Mouse (Mus musculus) erythroblast, embryonic 14.5 days (primary cell): ENCODE results near the gene Nuak2. TPM values are rescaled to one million over a fixed set of nuclear protein-coding genes. Genes with fewer than 3 reads are reported as not detected.
"Not testable (repeated sequence)": the region's sequence is repeated elsewhere in the genome, so short reads cannot be mapped to it uniquely, and the experiment has no call there.

ENCODE experiments used
- H3K27me3 ChIP-seq: 2 replicates; pipeline ENCODE4 v1.6.1; 2012; ENCODE audit warnings: inconsistent platforms; ENCODE audit not compliant: control insufficient read depth
- H3K36me3 ChIP-seq: 2 replicates; pipeline ENCODE4 v1.6.1; 2012; ENCODE audit warnings: mild to moderate bottlenecking, inconsistent platforms; ENCODE audit not compliant: control insufficient read depth
- H3K4me1 ChIP-seq: 2 replicates; pipeline ENCODE4 v1.6.1; 2012; ENCODE audit warnings: inconsistent platforms; ENCODE audit not compliant: control insufficient read depth
- H3K4me3 ChIP-seq: replicated peaks from 2 replicates; pipeline ENCODE3; 2012; ENCODE audit warnings: moderate library complexity, mild to moderate bottlenecking, inconsistent platforms
- H3K9me3 ChIP-seq: 2 replicates; pipeline ENCODE4 v1.6.1; 2012; ENCODE audit warnings: low read length, inconsistent platforms, mixed read lengths; ENCODE audit not compliant: control insufficient read depth
- GATA1 ChIP-seq: IDR thresholded peaks from 2 replicates; pipeline ENCODE4 v1.6.1; 2012; ENCODE audit warnings: low read length, inconsistent platforms, mixed read lengths
- TAL1 ChIP-seq: IDR thresholded peaks from 3 replicates; pipeline ENCODE4 v1.6.1; 2012; ENCODE audit warnings: low read length, inconsistent platforms, mixed read lengths
- polyA plus RNA-seq: library from polyadenylated mRNA; stranded (reverse); fragments of >175 nt; gene quantifications from 2 replicates; pipeline ENCODE4 v1.2.3, GENCODE M21; 2012

Nuak2 gene
- polyA plus RNA-seq, 1 experiment, result not detected

DNA sequence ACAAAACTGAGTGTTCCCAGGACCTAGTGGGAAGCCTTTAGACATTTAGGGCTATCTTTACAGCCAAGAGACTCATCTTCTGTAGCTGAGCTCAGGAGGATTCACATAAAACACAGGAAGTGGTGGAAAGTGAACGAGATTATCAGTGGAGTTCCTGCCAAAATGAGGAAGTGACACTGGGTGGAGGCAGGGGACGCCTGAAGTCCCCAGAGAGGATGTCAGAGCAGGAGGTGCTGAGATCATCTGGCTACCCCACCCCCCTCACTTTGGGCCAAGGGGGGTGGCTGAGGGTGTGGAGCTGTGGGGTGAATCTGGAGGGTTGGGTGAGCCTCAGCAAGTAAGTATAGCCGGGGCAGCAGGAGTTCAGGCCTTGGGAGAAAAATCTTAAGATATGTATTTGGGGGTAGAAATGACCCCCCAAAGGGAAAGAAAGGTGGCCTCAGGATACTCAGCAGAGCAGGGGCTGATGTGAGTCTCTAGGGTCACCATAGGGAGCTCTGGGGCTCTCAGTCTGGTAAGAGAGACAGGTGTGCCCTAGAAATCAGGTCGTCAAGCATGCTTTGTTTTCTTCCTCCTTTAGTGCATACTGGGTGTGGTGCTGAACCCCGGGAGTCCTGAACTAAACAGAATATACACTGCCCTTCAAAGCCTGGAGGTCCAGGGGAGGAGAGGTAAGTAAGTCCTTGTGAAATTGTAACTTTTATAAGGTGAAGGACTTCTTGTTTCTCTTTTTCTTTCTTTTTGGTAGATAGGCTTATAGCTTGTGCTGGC lies 26.0 kb downstream of the Nuak2 start:
- no peak for TF ChIP-seq TAL1
- no peak for TF ChIP-seq GATA1
- no peaks in the 10 kb centered on the region; the same call in none of the 2 replicates for H3K4me1 ChIP-seq
- H3K4me3 ChIP-seq, result no peak overlapping the region
- no peaks in the 10 kb centered on the region for H3K9me3 ChIP-seq
- H3K36me3 ChIP-seq, result no peaks in the 10 kb centered on the region
- peaks cover 6% of the 10 kb centered on the region for H3K27me3 ChIP-seq

DNA sequence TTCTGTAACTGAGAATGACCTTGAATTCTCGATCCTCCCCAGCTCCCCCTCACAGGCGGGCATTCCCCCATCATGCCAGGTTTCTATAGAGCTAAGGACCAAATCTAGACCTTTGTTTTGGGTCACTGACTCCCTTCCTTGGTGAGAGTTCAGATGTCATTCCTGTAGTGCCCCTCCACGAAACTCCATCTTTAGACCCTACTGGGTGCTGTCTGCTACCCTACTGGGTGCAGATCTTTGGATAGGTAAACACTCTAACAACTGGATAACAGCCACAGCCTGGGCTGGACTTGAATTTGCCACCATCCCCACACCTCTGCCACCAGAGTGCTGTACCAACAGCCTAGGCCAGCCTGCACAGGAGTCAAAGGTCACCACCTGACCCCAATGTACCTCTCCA lies 26.6 kb downstream of the Nuak2 start:
- no peaks in the 10 kb centered on the region; the same call in none of the 2 replicates for H3K4me1 ChIP-seq
- H3K9me3 ChIP-seq, result no peaks in the 10 kb centered on the region
- TF ChIP-seq TAL1 (no peak), GATA1 (no peak)
- peaks cover 2% of the 10 kb centered on the region; the same call in 1 of the 2 replicates for H3K27me3 ChIP-seq
- H3K4me3 ChIP-seq, result no peak overlapping the region
- H3K36me3 ChIP-seq, result no peaks in the 10 kb centered on the region

DNA sequence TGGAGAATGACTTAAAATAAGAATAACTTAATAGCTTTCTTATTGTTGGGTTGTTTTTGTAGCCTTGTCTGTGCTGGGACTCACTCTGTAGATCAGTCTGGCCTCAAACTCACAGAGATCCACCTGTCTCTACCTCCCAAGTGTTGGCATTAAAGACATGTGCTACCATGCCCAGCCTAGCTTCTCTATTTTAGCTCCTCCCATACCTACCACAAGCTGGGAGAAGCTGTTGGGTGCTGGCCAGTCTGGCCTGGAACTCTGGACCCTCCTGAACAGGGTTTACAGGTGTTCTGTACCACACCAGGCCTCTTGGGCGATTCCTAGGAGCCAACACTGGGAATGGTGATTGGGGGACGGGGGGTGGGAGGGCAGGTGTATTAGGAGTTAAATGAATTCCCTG lies 27.3 kb downstream of the Nuak2 start:
- no peaks in the 10 kb centered on the region; the same call in 1 of the 2 replicates for H3K4me1 ChIP-seq
- no peak for TF ChIP-seq GATA1
- TF ChIP-seq TAL1, result no peak
- H3K36me3 ChIP-seq, result no peaks in the 10 kb centered on the region

DNA sequence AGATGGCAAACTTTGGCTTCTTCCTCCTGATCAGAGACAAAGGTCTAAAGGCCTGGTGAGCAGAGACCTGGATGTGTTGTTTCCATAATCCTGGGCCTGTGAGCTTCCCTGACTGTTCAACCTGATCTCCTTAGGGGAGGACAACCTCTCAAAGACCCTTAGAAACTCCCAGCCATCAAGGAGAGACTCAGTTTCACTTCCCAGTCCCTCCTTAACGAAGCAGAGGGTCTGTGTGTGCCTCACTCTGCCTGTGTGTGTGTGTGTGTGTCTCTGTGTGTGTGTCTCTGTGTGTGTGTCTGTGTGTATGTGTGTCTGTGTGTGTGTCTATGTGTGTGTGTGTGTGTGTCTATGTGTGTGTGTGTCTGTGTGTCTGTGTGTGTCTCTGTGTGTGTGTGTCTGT lies 27.7 kb downstream of the Nuak2 start:
- H3K27me3 ChIP-seq, result no peaks in the 10 kb centered on the region
- no peaks in the 10 kb centered on the region for H3K9me3 ChIP-seq
- H3K4me1 ChIP-seq, result no peaks in the 10 kb centered on the region; the same call in 1 of the 2 replicates
- no peaks in the 10 kb centered on the region for H3K36me3 ChIP-seq
- no peak overlapping the region for H3K4me3 ChIP-seq
- TF ChIP-seq TAL1 (no peak), GATA1 (no peak)

More for the DNA sequence above, 27.3 kb downstream of the Nuak2 start:
- no peak overlapping the region for H3K4me3 ChIP-seq
- peaks cover 2% of the 10 kb centered on the region; the same call in 1 of the 2 replicates for H3K27me3 ChIP-seq
- no peaks in the 10 kb centered on the region for H3K9me3 ChIP-seq

DNA sequence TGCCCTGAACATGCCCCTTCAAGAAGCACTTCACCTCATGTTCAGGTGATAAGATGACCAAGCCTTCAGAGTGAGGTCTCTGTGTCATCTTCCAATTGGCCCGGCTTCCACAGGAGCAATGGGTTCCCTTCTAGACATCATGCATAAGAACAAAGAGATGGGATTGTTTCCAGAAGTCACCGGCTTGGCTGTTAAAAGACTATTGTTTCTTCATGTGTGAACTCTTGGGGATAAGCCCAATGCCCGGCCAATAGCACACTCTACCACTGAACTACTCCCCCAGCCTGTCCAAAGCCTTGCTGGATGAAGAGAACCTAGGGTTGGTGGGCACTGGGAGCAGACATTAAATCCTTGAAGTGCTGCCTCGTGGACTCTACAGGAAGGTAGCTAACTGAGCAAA lies 29.6 kb downstream of the Nuak2 start:
- H3K27me3 ChIP-seq, result no peaks in the 10 kb centered on the region; the same call in 1 of the 2 replicates
- TF ChIP-seq TAL1, result no peak
- TF ChIP-seq GATA1, result no peak
- H3K36me3 ChIP-seq, result no peaks in the 10 kb centered on the region
- peaks cover 2% of the 10 kb centered on the region for H3K9me3 ChIP-seq
- H3K4me3 ChIP-seq, result no peak overlapping the region
- H3K4me1 ChIP-seq, result no peaks in the 10 kb centered on the region; the same call in 1 of the 2 replicates

DNA sequence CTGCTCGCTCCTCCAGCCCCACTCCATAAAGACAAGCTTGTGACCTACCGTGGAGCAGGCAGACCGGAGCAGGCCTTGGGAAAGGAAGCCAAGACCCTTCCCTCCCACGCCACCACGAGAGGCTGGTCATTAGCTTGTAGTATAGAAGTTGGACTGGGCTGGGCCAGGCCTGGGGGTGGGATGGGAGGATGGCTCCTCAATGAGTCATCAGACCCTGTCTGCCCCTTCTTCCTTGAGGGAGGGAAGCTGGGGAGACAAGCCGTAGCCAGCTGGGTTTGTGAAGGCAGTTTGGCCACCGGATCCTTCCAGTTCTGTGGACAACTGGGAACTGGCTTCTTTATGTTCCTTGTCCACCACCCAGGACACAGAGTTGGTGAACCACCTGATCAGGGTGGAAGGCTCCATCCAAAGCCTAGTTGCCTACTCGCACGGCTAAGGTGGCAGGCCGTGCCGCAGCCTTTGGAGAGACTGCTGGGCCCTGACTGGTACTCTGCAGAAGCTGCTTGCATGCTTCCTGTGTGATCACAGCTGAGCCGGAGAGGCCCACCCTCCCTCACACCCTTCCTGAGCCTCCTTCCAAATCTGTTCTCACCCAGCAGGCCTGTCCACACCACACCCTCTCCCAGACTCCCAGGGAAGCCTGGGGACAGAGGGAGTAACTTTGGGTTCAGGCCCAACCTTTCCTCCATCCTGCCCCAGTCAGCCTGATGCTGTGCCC lies 30.4 kb downstream of the Nuak2 start:
- H3K4me3 ChIP-seq, result no peak overlapping the region
- H3K27me3 ChIP-seq, result peaks cover 2% of the 10 kb centered on the region; the same call in 1 of the 2 replicates
- H3K4me1 ChIP-seq, result no peaks in the 10 kb centered on the region; the same call in 1 of the 2 replicates
- H3K36me3 ChIP-seq, result no peaks in the 10 kb centered on the region
- H3K9me3 ChIP-seq, result peaks cover 8% of the 10 kb centered on the region
- TF ChIP-seq TAL1 (no peak), GATA1 (no peak)

DNA sequence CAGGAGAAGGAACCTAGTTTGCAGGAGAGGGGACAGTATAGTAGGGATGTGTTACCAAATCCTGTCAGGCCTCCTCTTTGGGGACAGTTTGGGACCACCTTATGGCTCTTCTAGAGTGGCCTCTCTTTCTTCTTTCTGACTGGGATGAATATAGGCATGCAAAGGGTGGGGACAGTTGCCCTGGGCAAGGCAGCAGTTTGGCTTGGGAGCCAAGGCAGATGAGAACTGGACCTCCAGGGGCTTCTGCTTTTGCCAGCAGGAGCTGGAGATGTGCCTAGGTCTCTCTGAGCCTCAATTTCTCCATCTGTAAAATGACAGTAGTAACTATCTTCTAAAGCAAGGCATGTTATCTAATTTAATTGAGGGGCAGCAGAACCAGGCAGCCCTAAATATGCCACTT lies 31.0 kb downstream of the Nuak2 start:
- peaks cover 8% of the 10 kb centered on the region for H3K9me3 ChIP-seq
- H3K4me3 ChIP-seq, result no peak overlapping the region
- H3K4me1 ChIP-seq, result no peaks in the 10 kb centered on the region; the same call in 1 of the 2 replicates
- TF ChIP-seq GATA1 (no peak), TAL1 (no peak)
- peaks cover 2% of the 10 kb centered on the region; the same call in 1 of the 2 replicates for H3K27me3 ChIP-seq
- no peaks in the 10 kb centered on the region for H3K36me3 ChIP-seq

DNA sequence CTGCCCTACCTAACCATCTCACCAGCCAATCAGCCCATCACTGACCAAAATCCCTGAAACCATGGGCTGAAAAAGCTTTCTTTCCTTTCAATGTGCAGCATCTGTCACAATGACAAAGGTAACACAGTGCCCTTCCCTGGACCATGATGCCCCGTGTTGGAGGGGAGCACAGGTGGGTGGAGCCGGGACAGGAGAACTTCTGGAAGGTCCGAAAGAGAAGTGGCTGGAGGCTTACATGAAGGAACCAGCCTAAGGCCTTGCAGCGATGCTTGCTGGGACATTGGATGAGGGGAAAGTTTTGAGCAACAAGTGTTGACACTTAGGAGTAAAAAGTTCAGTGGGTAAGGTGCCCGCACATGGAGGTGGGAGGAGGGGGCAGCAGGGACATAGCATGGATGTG lies 32.5 kb downstream of the Nuak2 start:
- TF ChIP-seq GATA1, result no peak
- TF ChIP-seq TAL1, result no peak
- H3K4me1 ChIP-seq, result peaks cover 3% of the 10 kb centered on the region
- H3K36me3 ChIP-seq, result peaks cover 13% of the 10 kb centered on the region
- H3K27me3 ChIP-seq, result peaks cover 2% of the 10 kb centered on the region; the same call in 1 of the 2 replicates
- peaks cover 8% of the 10 kb centered on the region for H3K9me3 ChIP-seq
- H3K4me3 ChIP-seq, result no peak overlapping the region

DNA sequence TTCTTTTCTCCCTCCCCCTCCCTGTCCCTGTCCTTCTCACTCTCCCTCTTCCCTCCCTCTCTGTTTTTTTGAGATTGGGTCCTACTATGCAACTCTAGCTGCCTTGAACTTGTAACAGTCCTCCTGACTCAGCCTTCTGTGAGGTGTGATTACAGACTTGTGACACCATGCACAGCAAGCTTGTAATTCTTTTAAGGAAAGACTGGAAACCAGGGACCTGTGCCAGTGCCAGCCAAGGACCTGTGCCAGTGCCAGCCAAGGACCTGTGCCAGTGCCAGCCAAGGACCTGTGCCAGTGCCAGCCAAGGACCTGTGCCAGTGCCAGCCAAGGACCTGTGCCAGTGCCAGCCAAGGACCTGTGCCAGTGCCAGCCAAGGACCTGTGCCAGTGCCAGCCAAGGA lies 33.1 kb downstream of the Nuak2 start:
- not testable (repeated sequence) for H3K27me3 ChIP-seq, H3K4me3 ChIP-seq, H3K9me3 ChIP-seq, H3K4me1 ChIP-seq
- H3K36me3 ChIP-seq, result peaks cover 20% of the 10 kb centered on the region

DNA sequence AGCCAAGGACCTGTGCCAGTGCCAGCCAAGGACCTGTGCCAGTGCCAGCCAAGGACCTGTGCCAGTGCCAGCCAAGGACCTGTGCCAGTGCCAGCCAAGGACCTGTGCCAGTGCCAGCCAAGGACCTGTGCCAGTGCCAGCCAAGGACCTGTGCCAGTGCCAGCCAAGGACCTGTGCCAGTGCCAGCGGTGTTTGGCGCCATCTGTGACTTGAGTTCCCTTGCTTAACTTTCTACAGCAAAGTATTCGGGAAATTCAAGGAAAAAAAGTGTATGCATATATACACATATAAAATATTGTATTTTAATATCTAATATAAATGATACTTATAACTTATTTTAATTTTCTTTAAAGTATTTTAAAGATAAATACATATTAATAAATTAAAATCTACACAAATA lies 33.7 kb downstream of the Nuak2 start:
- not testable (repeated sequence) for H3K9me3 ChIP-seq, H3K4me3 ChIP-seq, H3K27me3 ChIP-seq
- Histone ChIP-seq H3K4me1 (peaks cover 14% of the 10 kb centered on the region), H3K36me3 (peaks cover 25% of the 10 kb centered on the region)
